Mouse (Mus musculus) layer of hippocampus, adult 6 months (tissue): ENCODE data around the gene Olfr620. TPM values are rescaled to one million over a fixed set of nuclear protein-coding genes. Genes with fewer than 3 reads are reported as not detected.

Experiments used
- long read RNA-seq, 2 experiments: library from polyadenylated mRNA; unstranded; transcript quantifications; one replicate each; pipeline ENCODE4 v2.0.0; 2019 to 2020
- microRNA-seq: library from miRNA; unstranded; fragments of <30 nt; microRNA quantifications from one replicate; pipeline ENCODE4 v1.2.0, GENCODE M21; 2020
- polyA plus RNA-seq: library from polyadenylated mRNA; unstranded; fragments of <200 nt; fragmentation: Nextera tagmentation; gene quantifications from 2 replicates; pipeline ENCODE4 v1.2.3, GENCODE M21; 2021

Gene Olfr620
- polyA plus RNA-seq: not detected in 2 replicates
- long read RNA-seq, experiment 1: 0 reads
- long read RNA-seq, experiment 2: 0 reads

DNA sequence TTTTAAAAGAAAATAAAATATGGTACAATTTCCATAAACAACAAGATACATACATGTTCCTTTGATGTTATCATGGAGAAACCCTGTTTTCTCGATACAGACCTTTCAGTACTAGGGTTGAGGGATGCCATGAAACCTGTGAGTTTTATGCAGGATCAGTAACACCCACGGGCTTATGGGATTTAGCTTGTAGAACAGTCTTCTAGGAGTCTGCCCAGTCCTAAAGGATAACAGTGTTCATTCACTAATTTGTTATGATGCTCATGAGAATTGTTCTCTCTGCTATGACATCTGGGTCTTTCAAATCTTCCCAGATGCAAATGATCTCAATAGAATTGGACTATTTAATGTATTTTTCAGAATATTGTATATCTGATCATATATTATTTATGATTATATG is at the start of gene Olfr620:
TSS of gene Olfr620 (minus strand) at position 101 of the 400 bp plus-strand sequence.

DNA sequence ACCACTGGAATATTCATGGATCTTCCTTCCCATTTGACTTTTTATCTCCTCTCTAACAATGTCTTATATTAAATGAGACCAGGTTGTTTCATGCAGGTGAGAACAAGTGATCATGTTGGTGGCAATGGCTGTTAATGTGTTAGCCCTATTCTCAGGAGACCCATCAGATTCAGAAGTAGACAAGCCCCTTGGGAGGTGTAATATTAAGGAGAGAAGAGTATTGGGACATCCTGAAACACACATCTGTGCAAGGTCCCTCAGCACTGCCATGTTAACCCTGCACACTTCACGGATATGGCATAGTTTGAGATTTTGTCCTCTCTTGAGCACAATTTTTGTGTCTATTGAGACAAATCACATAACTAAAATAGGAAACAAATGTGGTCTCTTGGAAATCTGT is 30.3 kb upstream of the Olfr620 start, which contains the start of gene Olfr622:
TSS of gene Olfr622 (minus strand) at position 101 of the 400 bp plus-strand sequence.

DNA sequence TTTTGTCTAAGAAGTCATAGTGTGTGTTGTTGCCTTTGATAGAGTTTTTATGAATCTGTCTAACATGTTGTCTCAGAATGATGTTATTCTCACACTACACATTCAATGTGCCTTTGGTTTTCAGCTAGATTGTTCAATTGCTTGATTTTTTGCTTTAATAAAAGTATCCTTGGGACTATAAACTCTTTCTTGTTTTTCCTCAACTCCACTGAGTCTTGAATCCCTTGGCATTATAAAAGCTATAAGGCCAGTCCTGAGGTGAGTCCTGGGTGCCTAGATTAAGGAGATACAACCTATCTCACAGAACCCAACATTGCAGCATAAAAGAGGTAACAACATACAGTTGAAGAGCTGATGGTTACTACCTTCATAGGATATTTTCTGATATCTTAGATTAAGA is 12.1 kb downstream of the Olfr620 start, which contains the start of gene Olfr619:
TSS of gene Olfr619 (plus strand) at position 301 of the 400 bp plus-strand sequence.

GRCm38 (mm10) chr7:103589803-103590202 is 22.5 kb downstream of the Olfr620 start, which contains the start of gene Olfr618:
Gene Olfr618 (plus strand): TSS chr7:103590103.

DNA sequence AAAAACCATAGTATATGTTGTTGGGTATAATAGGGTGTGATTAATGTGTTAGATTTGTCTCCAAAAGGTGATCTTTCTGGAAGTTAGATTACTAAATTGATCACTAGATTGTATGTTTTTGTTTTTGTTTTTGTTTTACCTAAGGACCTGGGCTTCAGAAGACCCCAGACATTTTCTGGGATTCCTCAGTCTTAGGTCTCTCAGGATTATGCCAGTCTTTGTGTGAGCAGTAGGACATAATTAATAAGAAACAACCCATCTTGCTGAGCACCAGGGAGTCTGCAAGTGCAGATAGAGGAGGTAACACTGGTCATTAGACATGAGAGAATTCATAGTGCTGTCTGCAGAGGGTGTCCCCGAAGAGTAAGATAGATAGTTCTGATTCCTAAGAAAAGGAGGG is 39.6 kb downstream of the Olfr620 start, which contains the start of gene Olfr617:
TSS of gene Olfr617 (plus strand) at position 301 of the 400 bp plus-strand sequence.

DNA sequence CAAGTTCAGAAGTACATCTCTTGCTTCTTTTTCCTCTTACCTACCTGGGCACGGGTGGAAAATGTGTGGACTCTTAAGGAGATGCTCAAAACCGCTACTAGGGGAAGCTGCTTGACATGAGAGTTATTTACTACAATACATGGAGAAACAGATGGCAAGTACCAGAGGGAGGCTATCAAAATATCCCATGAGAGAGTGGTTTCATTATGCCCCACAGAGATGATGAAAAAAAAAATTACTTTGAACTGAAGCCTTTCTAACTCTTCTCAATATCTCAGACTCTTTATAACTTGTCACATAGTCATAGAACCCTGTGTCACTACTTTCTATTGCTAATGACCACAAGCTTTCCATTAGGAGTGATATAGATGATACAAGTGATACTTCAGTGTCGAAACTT is 43.3 kb downstream of the Olfr620 start, which contains the start of gene Olfr616:
TSS of gene Olfr616 (minus strand) at position 101 of the 400 bp plus-strand sequence.

DNA sequence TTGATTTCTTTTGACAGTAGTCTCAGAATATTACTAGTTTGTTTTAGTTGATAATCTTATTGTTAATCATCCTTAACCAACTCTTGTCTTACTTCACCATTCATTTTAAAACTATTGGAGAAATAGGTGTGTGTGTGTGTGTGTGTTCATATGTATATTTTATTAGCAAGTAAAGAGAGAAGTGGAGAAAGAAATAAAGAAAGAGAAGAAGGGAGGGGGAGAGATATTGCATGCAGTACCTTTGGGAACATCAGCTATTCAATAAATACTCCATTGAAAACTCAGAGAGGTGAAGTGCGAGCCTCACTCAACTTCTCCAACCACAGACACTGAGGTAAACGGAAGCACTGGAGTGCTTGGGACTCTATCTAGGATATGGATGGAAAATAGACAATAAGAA is 56.6 kb downstream of the Olfr620 start, which contains the start of gene Olfr615:
TSS of gene Olfr615 (plus strand) at position 301 of the 400 bp plus-strand sequence.

Small RNAs within 50 kb of the gene (microRNA-seq; reads per million reads assigned to microRNA genes)
- not detected for gene Gm26506

Other genes with a start within 250 kb of the Olfr620 start
- not detected in 2 replicates for gene Olfr601, start 249.9 kb downstream of the Olfr620 start, polyA plus RNA-seq
- gene Olfr603, start 226.4 kb downstream of the Olfr620 start, polyA plus RNA-seq: not detected in 2 replicates
- not detected in 2 replicates for gene Usp17lc, start 197.5 kb downstream of the Olfr620 start, polyA plus RNA-seq
- not detected in 2 replicates for gene Olfr605, start 167.1 kb downstream of the Olfr620 start, polyA plus RNA-seq
- not detected in 2 replicates for gene Olfr606, start 163.5 kb downstream of the Olfr620 start, polyA plus RNA-seq
- gene Olfr607, start 148.4 kb downstream of the Olfr620 start, polyA plus RNA-seq: not detected in 2 replicates
- gene Olfr608, start 142.7 kb downstream of the Olfr620 start, polyA plus RNA-seq: not detected in 2 replicates
- not detected in 2 replicates for gene Olfr609, start 114.5 kb downstream of the Olfr620 start, polyA plus RNA-seq
- not detected in 2 replicates for gene Olfr610, start 100.4 kb downstream of the Olfr620 start, polyA plus RNA-seq
- gene Olfr611, start 91.7 kb downstream of the Olfr620 start, polyA plus RNA-seq: not detected in 2 replicates
- not detected in 2 replicates for gene Olfr612, start 69.8 kb downstream of the Olfr620 start, polyA plus RNA-seq
- not detected in 2 replicates for gene Olfr613, start 64.5 kb downstream of the Olfr620 start, polyA plus RNA-seq
- gene Olfr615, start 56.5 kb downstream of the Olfr620 start, polyA plus RNA-seq: not detected in 2 replicates
- gene Olfr616, start 43.4 kb downstream of the Olfr620 start, polyA plus RNA-seq: not detected in 2 replicates
- not detected in 2 replicates for gene Olfr617, start 39.5 kb downstream of the Olfr620 start, polyA plus RNA-seq
- gene Olfr618, start 22.4 kb downstream of the Olfr620 start, polyA plus RNA-seq: not detected in 2 replicates
- not detected in 2 replicates for gene Olfr619, start 12.0 kb downstream of the Olfr620 start, polyA plus RNA-seq
- not detected in 2 replicates for gene Olfr622, start 30.2 kb upstream of the Olfr620 start, polyA plus RNA-seq
- gene Olfr623, start 51.2 kb upstream of the Olfr620 start, polyA plus RNA-seq: not detected in 2 replicates
- gene Olfr624, start 58.7 kb upstream of the Olfr620 start, polyA plus RNA-seq: not detected in 2 replicates
- not detected in 2 replicates for gene Olfr625-ps1, start 70.2 kb upstream of the Olfr620 start, polyA plus RNA-seq
- gene Olfr243, start 102.1 kb upstream of the Olfr620 start, polyA plus RNA-seq: not detected in 2 replicates
- not detected in 2 replicates for gene Olfr628, start 117.8 kb upstream of the Olfr620 start, polyA plus RNA-seq
- not detected in 2 replicates for gene Olfr629, start 132.4 kb upstream of the Olfr620 start, polyA plus RNA-seq
- gene Olfr630, start 144.8 kb upstream of the Olfr620 start, polyA plus RNA-seq: not detected in 2 replicates
- gene Olfr69, start 159.1 kb upstream of the Olfr620 start, polyA plus RNA-seq: not detected in 2 replicates
- gene Olfr68, start 167.2 kb upstream of the Olfr620 start, polyA plus RNA-seq: not detected in 2 replicates
- gene Olfr67, start 179.3 kb upstream of the Olfr620 start, polyA plus RNA-seq: not detected in 2 replicates
- 0.80 and 2.0 TPM in 2 replicates for gene Hbb-bt, start 201.5 kb upstream of the Olfr620 start, polyA plus RNA-seq
- 6.5 and 12.6 TPM in 2 replicates for gene Hbb-bs, start 215.6 kb upstream of the Olfr620 start, polyA plus RNA-seq
- not detected in 2 replicates for gene Hbb-bh2, start 228.0 kb upstream of the Olfr620 start, polyA plus RNA-seq
- gene Hbb-bh1, start 230.6 kb upstream of the Olfr620 start, polyA plus RNA-seq: not detected in 2 replicates
- not detected in 2 replicates for gene Hbb-y, start 240.7 kb upstream of the Olfr620 start, polyA plus RNA-seq